Mouse (Mus musculus) forebrain, embryonic 16.5 days (tissue): ENCODE measurements around the gene Arhgef10l. TPM values are rescaled to one million over a fixed set of nuclear protein-coding genes. Genes with fewer than 3 reads are reported as not detected.

Experiments used
- ATAC-seq: fragments of 200-750 bp; cut with Nextera tagmentation; 2 replicates; pipeline ENCODE4 v1.8.0; 2017; ENCODE audit warnings: mild to moderate bottlenecking, moderate library complexity
- H3K27ac ChIP-seq: fragments of 300-500 bp; sonication (generic); 2 replicates; pipeline ENCODE4 v1.5.1; 2014; ENCODE audit warnings: low read length, control low read depth
- H3K27me3 ChIP-seq: fragments of 300-500 bp; sonication (generic); replicated peaks from 2 replicates; pipeline ENCODE4 v1.6.1; 2014; ENCODE audit warnings: low read length; ENCODE audit not compliant: control insufficient read depth, insufficient read depth
- H3K36me3 ChIP-seq: fragments of 300-500 bp; sonication (generic); 2 replicates; pipeline ENCODE4 v1.6.1; 2014; ENCODE audit not compliant: control insufficient read depth, insufficient read depth
- H3K4me1 ChIP-seq: fragments of 300-500 bp; sonication (generic); replicated peaks from 2 replicates; pipeline ENCODE4 v1.6.1; 2014; ENCODE audit warnings: low read length; ENCODE audit not compliant: control insufficient read depth, insufficient read depth
- H3K4me2 ChIP-seq: fragments of 300-500 bp; sonication (generic); 2 replicates; pipeline ENCODE4 v1.6.1; 2014; ENCODE audit warnings: mild to moderate bottlenecking, low read length, control low read depth
- H3K4me3 ChIP-seq: fragments of 300-500 bp; sonication (generic); replicated peaks from 2 replicates; pipeline ENCODE4 v1.5.1; 2014; ENCODE audit warnings: mild to moderate bottlenecking, low read length, control low read depth
- H3K9ac ChIP-seq: fragments of 300-500 bp; sonication (generic); replicated peaks from 2 replicates; pipeline ENCODE4 v1.6.1; 2014; ENCODE audit warnings: low read depth, low read length, control low read depth
- H3K9me3 ChIP-seq: fragments of 300-500 bp; sonication (generic); 2 replicates; pipeline ENCODE4 v1.6.1; 2016; ENCODE audit warnings: low read length; ENCODE audit not compliant: control insufficient read depth
- WGBS: fragments of 180-500 bp; shearing (Covaris S2); extraction: QIAGEN DNeasy Blood & Tissue Kit; methylation state at CpG from one replicate; pipeline ENCODE4 v1.1.7; 2014; 5-methylcytosine and 5-hydroxymethylcytosine counted together
- polyA plus RNA-seq: library from polyadenylated mRNA; unstranded; fragments of >200 nt; fragmentation: Nextera tagmentation; extraction: Ambion mirVana; gene quantifications from 2 replicates; pipeline ENCODE4 v1.2.1, GENCODE M21; 2015

Gene Arhgef10l
- polyA plus RNA-seq, 1 experiment from 2014 or later, result 23.0 TPM

GRCm38 (mm10) chr4:140630651-140631241 is 35.1 kb downstream of the Arhgef10l start:
- H3K36me3 ChIP-seq, result no peaks in the 10 kb centered on the region
- 55% methylated on average over 15 of the region's 15 CpGs for WGBS
- H3K4me3 ChIP-seq, result no peak overlapping the region
- no peaks in the 10 kb centered on the region for H3K9me3 ChIP-seq
- no peak overlapping the region for H3K27ac ChIP-seq
- no peak overlapping the region for H3K9ac ChIP-seq
- no peaks in the 10 kb centered on the region for H3K27me3 ChIP-seq
- peaks cover 12% of the 10 kb centered on the region for H3K4me1 ChIP-seq
- H3K4me2 ChIP-seq, result no peak overlapping the region
- no peak for ATAC-seq

DNA sequence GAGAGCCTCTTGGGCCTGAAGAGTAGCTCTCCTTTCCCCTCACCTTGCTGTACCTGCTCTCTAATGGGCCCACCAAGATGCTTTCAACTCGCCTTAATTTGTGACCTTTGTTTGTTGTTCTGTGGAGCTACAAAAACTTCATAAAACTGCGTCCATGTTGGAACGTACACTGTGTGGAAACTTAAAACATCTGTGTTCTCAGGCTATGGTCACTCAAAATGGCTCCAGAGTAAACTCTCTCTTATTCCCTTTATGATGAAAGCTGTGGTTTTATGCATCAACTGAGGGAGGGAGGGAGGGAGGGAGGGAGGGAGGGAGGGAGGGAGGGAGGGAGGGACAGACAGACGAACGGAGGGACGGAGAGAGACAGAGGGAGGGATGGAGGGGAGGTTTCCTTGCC is 35.7 kb downstream of the Arhgef10l start:
- Histone ChIP-seq H3K9me3 (no peaks in the 10 kb centered on the region), H3K9ac (no peak overlapping the region), H3K4me3 (no peak overlapping the region), H3K27me3 (no peaks in the 10 kb centered on the region), H3K4me1 (peaks cover 18% of the 10 kb centered on the region), H3K27ac (no peak overlapping the region), H3K36me3 (no peaks in the 10 kb centered on the region), H3K4me2 (no peak overlapping the region)
- WGBS, result 63% methylated on average over 6 of the region's 6 CpGs
- no peak for ATAC-seq

GRCm38 (mm10) chr4:140628971-140629370 is 36.8 kb downstream of the Arhgef10l start:
- no peaks in the 10 kb centered on the region for H3K36me3 ChIP-seq
- no peaks in the 10 kb centered on the region for H3K9me3 ChIP-seq
- H3K4me1 ChIP-seq, result peaks cover 29% of the 10 kb centered on the region
- no peak for ATAC-seq
- H3K9ac ChIP-seq, result no peak overlapping the region
- no peak overlapping the region for H3K27ac ChIP-seq
- H3K4me2 ChIP-seq, result no peak overlapping the region
- H3K27me3 ChIP-seq, result no peaks in the 10 kb centered on the region
- no peak overlapping the region for H3K4me3 ChIP-seq
- 63% methylated on average over 4 of the region's 4 CpGs for WGBS

DNA sequence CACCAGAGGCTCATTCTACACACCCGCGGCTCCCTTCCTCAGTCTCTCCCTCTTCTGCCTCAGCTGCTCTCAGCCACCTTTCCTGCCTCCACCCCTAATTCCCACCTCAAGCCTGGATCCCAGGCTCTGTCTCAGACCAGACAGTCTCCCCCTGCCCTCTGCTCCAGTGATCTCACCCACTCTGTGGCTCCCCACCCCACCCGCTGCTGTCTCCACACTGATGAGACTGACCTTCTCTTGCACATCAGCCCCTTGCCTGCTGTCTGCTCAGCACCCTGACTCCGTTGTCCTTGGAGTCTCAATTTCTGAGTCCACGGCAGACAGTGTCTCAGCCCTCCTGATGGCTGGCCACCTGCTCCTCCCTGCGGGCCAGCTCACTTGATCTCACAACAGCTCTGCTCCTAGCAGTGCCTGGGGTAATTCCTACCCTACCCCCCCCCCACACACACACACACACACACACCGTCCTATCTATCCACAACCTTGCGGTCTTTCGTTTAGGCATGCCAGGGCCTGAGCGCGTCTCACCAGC is 37.3 kb downstream of the Arhgef10l start:
- WGBS, result 49% methylated on average over 11 of the region's 11 CpGs
- H3K27ac ChIP-seq, result no peak overlapping the region

GRCm38 (mm10) chr4:140625651-140626525 is 39.9 kb downstream of the Arhgef10l start:
- H3K9me3 ChIP-seq, result no peaks in the 10 kb centered on the region
- 66% methylated on average over 12 of the region's 12 CpGs for WGBS
- no peaks in the 10 kb centered on the region for H3K27me3 ChIP-seq
- H3K4me3 ChIP-seq, result no peak overlapping the region
- H3K36me3 ChIP-seq, result no peaks in the 10 kb centered on the region
- peak overlapping the region; percentile 87 for H3K27ac ChIP-seq
- no peak for ATAC-seq
- no peak overlapping the region for H3K4me2 ChIP-seq
- no peak overlapping the region for H3K9ac ChIP-seq
- peaks cover 40% of the 10 kb centered on the region for H3K4me1 ChIP-seq

More for the DNA sequence above, 37.3 kb downstream of the Arhgef10l start:
- ATAC-seq, result no peak
- H3K27me3 ChIP-seq, result no peaks in the 10 kb centered on the region
- H3K4me2 ChIP-seq, result no peak overlapping the region
- no peaks in the 10 kb centered on the region for H3K9me3 ChIP-seq
- H3K36me3 ChIP-seq, result no peaks in the 10 kb centered on the region
- peaks cover 33% of the 10 kb centered on the region for H3K4me1 ChIP-seq
- H3K4me3 ChIP-seq, result no peak overlapping the region
- no peak overlapping the region for H3K9ac ChIP-seq

DNA sequence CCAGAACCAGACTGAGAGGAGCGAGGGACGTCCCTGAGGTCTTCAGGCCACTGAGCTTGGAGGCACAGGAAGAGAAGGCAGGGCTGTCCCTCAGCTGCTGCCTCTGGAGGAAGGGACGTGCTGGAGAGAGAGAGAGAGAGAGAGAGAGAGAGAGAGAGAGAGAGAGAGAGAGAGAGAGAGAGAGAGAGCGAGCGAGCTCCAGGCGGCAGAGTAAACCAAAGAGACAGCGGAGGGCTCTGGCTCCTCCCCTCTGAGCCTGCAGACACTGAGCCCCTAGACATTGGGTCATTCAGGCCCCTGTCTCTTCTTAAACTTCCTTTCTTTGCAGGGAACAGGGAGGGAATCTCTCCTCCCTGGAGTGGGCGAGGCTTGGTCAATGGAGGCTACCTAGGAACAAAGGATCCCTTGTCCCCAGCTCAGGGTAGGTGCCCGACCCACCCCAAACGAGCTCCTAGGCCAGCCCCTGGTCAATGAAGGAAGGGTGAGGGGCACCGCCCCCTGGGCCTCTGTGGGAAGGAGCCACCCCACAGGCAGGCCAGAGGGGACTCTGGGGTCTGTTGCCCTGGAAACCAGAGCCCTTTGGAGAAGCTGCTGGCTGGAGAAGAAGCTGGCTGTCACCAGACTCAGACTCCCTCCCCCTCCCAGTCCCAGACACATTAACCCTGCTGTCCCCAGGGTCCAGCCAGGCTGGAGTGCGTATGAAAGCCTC is 41.2 kb downstream of the Arhgef10l start:
- ATAC-seq, result peak; percentile 86
- WGBS, result 0% methylated on average over 8 of the region's 12 CpGs
- Histone ChIP-seq H3K27ac (peak overlapping the region; percentile 87), H3K36me3 (no peaks in the 10 kb centered on the region), H3K9me3 (no peaks in the 10 kb centered on the region), H3K4me2 (peak overlapping the region; percentile 34), H3K4me3 (no peak overlapping the region; the same call in 1 of the 2 replicates), H3K9ac (peak overlapping the region; percentile 51), H3K27me3 (no peaks in the 10 kb centered on the region), H3K4me1 (peaks cover 40% of the 10 kb centered on the region)

DNA sequence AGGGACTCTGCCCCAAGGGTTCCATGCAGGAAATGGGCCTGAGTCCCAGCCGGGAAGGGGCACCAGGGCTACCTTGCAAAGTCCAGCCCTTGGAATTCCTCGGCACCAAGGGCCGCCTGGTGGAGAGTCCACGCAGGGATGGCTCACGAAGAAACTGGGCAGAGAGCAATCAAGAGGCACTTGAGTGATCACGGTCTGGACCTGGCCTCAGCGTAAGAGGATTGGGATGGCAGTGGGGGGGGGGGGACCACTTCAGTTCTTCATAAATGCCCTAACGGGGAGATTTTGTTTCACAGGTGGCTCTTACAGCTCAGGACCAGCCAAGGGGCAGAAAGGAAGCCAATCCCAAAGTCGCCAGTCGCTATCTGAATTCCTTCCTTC is 41.7 kb downstream of the Arhgef10l start:
- Histone ChIP-seq H3K4me2 (peak overlapping the region; percentile 34), H3K4me3 (no peak overlapping the region), H3K27me3 (no peaks in the 10 kb centered on the region), H3K9me3 (no peaks in the 10 kb centered on the region), H3K36me3 (no peaks in the 10 kb centered on the region), H3K9ac (peak overlapping the region; percentile 51), H3K27ac (peak overlapping the region; percentile 87), H3K4me1 (peaks cover 38% of the 10 kb centered on the region)
- ATAC-seq, result no peak
- WGBS, result 9% methylated on average over 10 of the region's 10 CpGs

GRCm38 (mm10) chr4:140622819-140623218 is 43.0 kb downstream of the Arhgef10l start:
- Histone ChIP-seq H3K4me1 (peaks cover 29% of the 10 kb centered on the region), H3K36me3 (no peaks in the 10 kb centered on the region), H3K9me3 (no peaks in the 10 kb centered on the region), H3K27ac (no peak overlapping the region), H3K4me3 (no peak overlapping the region), H3K27me3 (no peaks in the 10 kb centered on the region), H3K9ac (no peak overlapping the region), H3K4me2 (no peak overlapping the region)
- ATAC-seq, result no peak
- 38% methylated on average over 4 of the region's 4 CpGs for WGBS

- Histone ChIP-seq H3K27ac (no peak overlapping the region), H3K9ac (no peak overlapping the region), H3K4me3 (no peak overlapping the region), H3K4me2 (no peak overlapping the region), H3K27me3 (no peaks in the 10 kb centered on the region), H3K36me3 (no peaks in the 10 kb centered on the region), H3K9me3 (no peaks in the 10 kb centered on the region), H3K4me1 (peaks cover 32% of the 10 kb centered on the region)
- no peak for ATAC-seq
- 77% methylated on average over 5 of the region's 5 CpGs for WGBS
Observed at GRCm38 (mm10) chr4:140620496-140620895, 45.3 kb downstream of the Arhgef10l start.
